Mouse (Mus musculus) large intestine, adult 2 months (tissue): Measurements from ENCODE around the gene Mobp. TPM values are rescaled to one million over a fixed set of nuclear protein-coding genes. Genes with fewer than 3 reads are reported as not detected.
A peak's percentile ranks its signal among the peaks of the same experiment; 100 is the strongest.
"Not testable (repeated sequence)": the region's sequence is repeated elsewhere in the genome, so short reads cannot be mapped to it uniquely, and the experiment has no call there.

ENCODE experiments used
- DNase-seq: peaks from one replicate; pipeline ENCODE4 v3.0.0-alpha.2; 2012; ENCODE audit warnings: low read depth, low spot score
- WGBS: fragments of 180-500 bp; shearing (Covaris S2); methylation state at CpG from one replicate; pipeline ENCODE4 v1.1.7; 2018; 5-methylcytosine and 5-hydroxymethylcytosine counted together
- polyA plus RNA-seq: library from polyadenylated mRNA; depleted of rRNA; stranded (reverse); fragments of >200 nt; gene quantifications from 2 replicates; pipeline ENCODE4 v1.2.3, GENCODE M21; 2012; rRNA removed

Gene Mobp
- polyA plus RNA-seq = not detected in 2 replicates

DNA sequence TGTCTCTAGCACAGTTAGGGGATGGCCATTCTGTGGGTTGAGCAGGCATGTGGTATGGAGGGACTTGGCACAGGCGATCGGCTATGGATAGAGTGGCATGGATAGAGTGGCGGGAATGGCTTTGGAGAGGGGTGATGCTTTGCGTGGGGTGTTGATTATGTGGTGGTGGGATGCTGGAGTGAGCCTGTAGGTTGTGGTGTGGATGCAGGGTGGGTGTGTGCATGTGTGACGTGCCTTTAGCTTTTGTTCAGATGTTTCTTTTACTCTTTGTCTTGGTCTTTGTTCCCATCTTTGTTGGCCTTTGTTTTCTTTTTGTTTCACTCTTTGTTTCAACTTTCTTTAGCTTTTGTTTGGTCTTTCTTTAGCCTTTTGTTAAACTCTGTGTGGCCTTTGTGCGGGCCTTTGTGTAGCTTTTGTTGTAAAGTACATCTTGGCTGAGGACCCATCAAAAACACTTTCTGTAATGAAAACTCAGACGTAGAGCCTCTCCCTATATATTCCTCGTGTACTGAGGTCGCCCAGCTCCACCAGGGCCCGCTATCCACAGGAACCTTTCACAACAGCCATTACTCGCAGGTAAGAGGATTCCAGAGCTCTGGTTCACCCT is at the start of gene Mobp:
Gene Mobp, plus strand, starts transcription at position 486 of the 607 bp plus-strand sequence.
- WGBS = 69% methylated on average over 11 of the region's 11 CpGs
- no peak for DNase-seq

- 98% methylated on average over 2 of the region's 2 CpGs for WGBS
These were observed 48.3 kb upstream of the Mobp start for GRCm38 (mm10) chr9:120101165-120101564.

GRCm38 (mm10) chr9:120108953-120109352 is 40.6 kb upstream of the Mobp start:
- not testable (repeated sequence) for DNase-seq
- 92% methylated on average over 12 of the region's 12 CpGs for WGBS

More at GRCm38 (mm10) chr9:120101165-120101564, 48.3 kb upstream of the Mobp start:
- DNase-seq = no peak

- peak; percentile 82 for DNase-seq
These were observed 39.1 kb upstream of the Mobp start, which contains the start of gene Slc25a38 for GRCm38 (mm10) chr9:120110211-120111018. Slc25a38 (plus strand) TSS chr9:120110374.

GRCm38 (mm10) chr9:120111156-120111945 is 38.2 kb upstream of the Mobp start:
- no peak for DNase-seq
- 72% methylated on average over 15 of the region's 15 CpGs for WGBS

More at GRCm38 (mm10) chr9:120110211-120111018, 39.1 kb upstream of the Mobp start, which contains the start of gene Slc25a38:
- WGBS = 1% methylated on average over 62 of the region's 62 CpGs

- WGBS = 94% methylated on average over 6 of the region's 6 CpGs
- no peak for DNase-seq
These were observed 37.0 kb upstream of the Mobp start for GRCm38 (mm10) chr9:120112472-120112871.

DNA sequence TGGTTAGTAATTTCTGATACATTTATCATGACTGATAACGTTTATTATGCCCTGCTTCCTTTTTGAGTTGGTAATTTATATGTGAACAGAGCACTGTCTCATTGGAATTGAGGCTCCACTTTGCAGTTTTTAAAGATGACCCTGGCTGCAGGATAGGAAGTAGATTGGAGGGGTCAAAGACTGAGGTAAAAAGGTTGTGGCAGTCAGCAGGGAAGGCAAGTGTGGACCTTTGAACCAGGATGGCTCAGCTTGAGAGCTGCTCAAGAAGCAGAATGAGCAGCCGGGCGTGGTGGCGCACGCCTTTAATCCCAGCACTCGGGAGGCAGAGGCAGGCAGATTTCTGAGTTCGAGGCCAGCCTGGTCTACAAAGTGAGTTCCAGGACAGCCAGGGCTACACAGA is 36.1 kb upstream of the Mobp start:
- DNase-seq = no peak
- 92% methylated on average over 7 of the region's 7 CpGs for whole genome bisulfite sequencing

GRCm38 (mm10) chr9:120114051-120114788 is 35.3 kb upstream of the Mobp start:
- 87% methylated on average over 17 of the region's 17 CpGs for WGBS
- no peak for DNase-seq

- no peak for DNase-seq
- 100% methylated on average over 2 of the region's 2 CpGs for WGBS
These were observed 34.7 kb upstream of the Mobp start for GRCm38 (mm10) chr9:120114789-120115151.

- no peak for DNase-seq
- 76% methylated on average over 5 of the region's 5 CpGs for WGBS
These were observed 33.9 kb upstream of the Mobp start for GRCm38 (mm10) chr9:120115580-120115979.

DNA sequence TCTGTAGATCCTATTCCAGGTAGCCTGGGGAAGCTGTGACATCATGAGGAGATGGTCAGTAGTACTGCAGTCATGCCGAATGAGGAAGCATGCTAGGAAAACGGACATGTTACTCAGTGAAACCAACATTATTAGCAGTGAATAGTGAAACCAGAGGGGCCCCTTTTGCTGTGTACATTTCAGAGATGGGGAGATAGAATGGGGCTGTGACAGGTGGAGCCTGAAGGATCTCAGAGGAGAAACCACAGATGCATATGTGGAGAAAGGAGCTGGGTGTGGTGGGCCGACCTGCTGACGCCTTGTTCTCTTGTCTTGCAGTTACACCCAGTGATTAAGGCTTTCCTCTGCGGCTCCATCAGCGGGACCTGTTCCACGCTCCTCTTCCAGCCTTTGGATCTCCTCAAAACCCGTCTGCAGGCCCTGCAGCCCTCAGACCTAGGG is 33.3 kb upstream of the Mobp start:
- whole genome bisulfite sequencing = 76% methylated on average over 8 of the region's 8 CpGs

GRCm38 (mm10) chr9:120118212-120118611 is 31.3 kb upstream of the Mobp start:
- 77% methylated on average over 4 of the region's 4 CpGs for WGBS

More for the DNA sequence above, 33.3 kb upstream of the Mobp start:
- no peak for DNase-seq

GRCm38 (mm10) chr9:120120503-120120902 is 29.0 kb upstream of the Mobp start:
- no peak for DNase-seq
- WGBS = 95% methylated on average over 7 of the region's 7 CpGs

More at GRCm38 (mm10) chr9:120118212-120118611, 31.3 kb upstream of the Mobp start:
- DNase-seq = no peak

DNA sequence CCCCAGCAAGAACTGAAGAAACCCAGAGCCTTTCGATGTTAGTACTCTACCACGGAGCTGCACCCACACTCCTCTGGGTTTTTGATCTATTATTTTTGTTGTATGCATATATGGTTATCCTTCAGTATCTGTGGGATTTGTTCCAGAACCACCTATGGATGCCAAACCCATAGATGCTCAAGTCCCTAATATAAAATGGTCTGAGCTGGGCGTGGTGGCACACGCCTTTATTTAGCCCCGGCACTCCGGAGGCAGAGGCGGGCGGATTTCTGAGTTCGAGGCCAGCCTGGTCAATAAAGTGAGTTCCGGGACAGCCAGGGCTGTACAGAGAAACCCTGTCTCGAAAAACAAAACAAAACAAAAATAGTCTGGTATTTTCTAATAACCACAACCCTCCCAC is 22.6 kb upstream of the Mobp start:
- DNase-seq = no peak
- 24% methylated on average over 11 of the region's 11 CpGs for WGBS

- under 1% methylated on average over 71 of the region's 72 CpGs for WGBS
- peak; percentile 85 for DNase-seq
These were observed 21.8 kb upstream of the Mobp start, which contains the start of gene Rpsa for GRCm38 (mm10) chr9:120127538-120128251. Rpsa (plus strand) TSS chr9:120127689.

DNA sequence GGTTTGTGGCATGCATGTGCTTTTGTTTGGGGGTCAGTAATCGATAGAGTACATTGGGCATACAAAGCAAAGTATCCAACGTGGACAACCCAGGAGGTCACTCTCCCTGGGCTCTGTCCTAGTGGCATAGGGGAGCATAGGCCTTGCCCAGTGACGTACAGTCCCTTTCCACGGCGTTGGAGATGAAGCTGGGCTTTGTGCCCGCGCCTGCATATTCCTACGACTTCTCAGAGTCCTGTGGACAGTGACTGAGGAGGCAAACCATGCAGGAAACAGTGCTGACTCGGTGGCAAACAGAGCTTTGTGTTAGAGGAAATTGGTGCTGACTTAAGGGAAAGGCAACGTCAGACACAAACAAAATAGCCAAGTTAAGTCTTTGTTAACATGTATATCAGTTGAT is 20.2 kb upstream of the Mobp start:
- WGBS = 49% methylated on average over 10 of the region's 10 CpGs
- DNase-seq = no peak

GRCm38 (mm10) chr9:120131784-120132288 is 17.7 kb upstream of the Mobp start:
- 85% methylated on average over 3 of the region's 3 CpGs for WGBS

DNA sequence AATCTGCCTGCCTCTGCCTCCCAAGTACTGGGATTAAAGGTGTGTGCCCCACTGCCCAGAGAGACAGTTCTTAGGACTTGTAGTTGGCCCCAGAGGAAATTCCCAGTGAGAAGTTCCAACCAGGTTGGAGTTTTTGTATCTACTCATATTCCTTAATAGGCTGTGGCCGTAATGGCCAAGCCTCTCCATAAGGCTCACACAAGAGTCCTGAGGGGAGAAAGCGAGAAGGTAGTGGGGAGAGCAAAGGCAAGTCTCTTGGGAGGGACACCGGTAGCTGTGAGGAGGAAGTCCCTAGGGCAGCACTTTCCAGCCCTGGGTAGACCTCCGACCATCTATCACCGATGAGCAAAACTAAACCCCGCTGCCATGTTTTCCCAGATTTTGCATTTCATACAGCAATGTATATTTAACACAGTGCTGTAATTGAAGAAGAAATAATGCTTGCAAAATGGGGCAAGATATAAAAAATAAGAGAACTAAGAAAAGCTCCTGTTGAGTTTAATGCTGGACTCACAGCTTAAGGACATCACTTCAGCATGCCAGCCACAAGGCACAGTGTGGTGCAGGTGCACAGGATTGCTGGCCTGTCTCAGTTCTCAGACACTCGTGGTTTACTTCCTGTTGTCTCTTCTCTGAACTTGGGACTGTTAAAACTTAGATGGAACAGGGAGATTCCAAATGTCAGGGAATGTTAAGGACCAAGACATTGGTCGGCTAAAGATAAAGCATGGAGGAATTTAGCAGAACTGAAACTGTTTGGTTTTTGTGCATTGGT is 16.3 kb upstream of the Mobp start:
- DNase-seq = no peak
- 49% methylated on average over 8 of the region's 8 CpGs for WGBS

More at GRCm38 (mm10) chr9:120131784-120132288, 17.7 kb upstream of the Mobp start:
- no peak for DNase-seq
